Mouse (Mus musculus) cerebellum, adult 11-12 months (tissue): ENCODE data around the gene Slc16a14.

Experiments
- DNase-seq: peaks from one replicate; pipeline ENCODE4 v3.0.0; 2022

Slc16a14 gene

DNA sequence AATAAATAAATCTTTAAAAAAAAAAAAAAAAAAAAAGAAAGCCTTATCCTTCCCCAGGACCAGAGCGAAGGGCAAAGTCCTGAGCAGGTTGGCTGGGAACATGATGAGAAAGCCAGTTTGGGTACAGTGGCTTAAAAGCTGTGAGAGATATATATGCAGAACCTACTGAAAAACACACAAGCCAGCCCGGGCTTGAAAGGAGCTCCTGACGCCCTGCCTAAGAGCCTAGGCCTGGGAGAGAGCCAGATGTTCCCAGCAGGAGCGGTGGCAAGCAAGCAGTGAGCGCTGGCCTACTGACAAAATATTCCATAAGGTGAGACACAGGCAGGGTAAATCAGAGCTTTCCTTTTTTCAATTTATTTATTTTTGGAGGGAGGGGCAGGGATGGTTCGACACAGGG lies 68.7 kb downstream of the Slc16a14 start:
- DNase-seq = no peak

DNA sequence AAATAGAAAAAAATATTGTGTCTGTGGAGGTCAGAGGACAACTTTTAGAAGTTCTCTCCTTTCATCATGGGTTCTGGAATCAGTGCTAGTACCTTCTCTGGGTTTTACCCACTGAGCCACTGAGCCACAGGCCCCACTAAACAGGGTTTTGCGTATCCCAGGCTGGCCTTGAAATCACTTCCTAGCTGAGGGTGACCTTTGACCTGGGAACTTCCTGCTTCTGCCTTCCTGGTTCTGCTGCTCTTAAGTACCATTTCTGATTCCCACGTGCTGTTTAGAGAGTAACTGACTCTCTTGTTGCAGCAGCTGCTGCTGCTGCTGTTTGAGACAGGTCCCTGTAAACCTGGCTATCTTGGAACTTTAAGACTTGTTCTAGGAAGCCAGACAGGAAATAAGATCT lies 70.3 kb downstream of the Slc16a14 start:
- DNase-seq = no peak

DNA sequence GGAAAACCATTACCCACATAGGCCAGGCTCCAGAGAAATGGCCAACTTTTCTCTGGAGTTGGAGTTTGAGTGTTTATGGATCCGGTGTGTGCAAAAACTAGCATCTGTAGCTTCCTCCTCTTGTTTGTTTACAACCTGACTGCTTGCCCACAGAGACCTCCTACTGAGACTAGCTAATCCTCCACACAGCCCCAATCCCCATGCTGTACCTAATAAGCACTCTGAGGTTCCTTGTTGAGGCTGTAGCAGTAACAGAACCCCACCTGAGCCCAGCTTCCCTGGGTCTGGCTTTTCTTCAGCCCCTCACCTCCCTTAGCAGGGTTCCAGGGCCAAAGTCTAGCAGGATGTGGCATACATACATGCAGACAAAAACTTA lies 73.7 kb downstream of the Slc16a14 start:
- no peak for DNase-seq

DNA sequence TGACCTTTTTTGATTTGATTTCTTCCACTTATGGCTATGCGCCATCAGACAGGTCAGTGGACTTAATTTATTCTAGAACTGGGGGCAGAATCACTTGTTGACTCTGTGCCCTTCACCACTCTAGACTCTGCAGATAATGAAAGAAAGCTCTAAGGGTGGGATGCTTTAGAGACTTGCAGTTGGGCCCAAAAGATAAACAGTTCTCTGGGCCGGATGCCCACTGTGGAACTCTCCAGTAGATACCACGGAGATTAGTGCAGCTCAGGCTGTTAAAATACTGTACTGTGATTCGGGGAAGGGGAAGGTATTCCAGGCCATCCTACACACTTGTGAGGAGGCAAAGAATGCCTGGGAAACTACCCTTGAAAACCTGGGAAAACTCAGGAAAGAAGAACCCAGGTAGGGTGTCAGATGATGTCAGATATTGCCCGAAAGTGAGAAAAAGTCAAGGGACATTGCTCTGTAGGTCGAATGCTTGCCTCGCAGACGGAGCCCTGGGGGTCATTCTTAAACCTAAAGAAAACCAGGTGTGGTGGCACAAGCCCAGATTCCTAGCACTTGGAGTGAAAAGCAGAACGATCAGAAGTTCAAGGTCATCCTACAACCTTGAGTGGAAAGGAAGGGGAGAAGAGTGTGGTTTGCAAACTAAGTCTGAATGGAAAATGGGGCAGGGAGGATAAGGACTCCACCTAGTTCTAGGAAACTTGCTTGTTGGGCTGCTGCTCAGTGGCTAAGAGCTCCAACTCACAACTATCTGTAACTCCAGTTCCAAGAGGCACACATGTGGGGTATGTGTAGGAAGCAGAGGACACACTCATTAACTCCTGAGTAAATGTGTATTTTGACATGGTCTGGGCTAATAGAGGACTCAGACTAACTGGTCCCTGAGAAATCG lies 74.3 kb downstream of the Slc16a14 start:
- no peak for DNase-seq

DNA sequence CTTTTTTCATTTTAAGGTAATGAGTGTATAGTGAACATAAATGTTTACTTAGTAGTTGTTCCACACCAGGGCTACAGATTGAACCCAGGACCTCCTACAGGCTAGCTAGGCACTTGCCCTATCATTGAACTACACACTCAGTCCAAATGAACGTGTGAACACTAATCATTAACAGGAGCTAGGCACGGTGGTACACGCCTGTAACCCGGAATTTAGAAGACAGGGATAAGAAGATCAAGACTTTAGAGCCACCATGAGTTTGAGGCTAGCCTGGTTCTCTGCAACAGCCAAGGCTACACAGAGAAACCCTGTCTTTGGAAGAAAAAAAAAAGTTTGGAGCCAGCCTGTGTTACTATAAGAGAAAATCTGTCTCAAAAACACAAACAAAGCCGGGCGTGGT lies 75.3 kb downstream of the Slc16a14 start:
- DNase-seq = no peak
